Mouse (Mus musculus): ENCODE measurements around the gene Zfp526.

Gene Zfp526

GRCm38 (mm10) chr7:25221102-25221883 is at the start of gene Zfp526:
Gene Zfp526 (plus strand): TSS chr7:25221425.
- DNase-seq, result peak; percentile 99

GRCm38 (mm10) chr7:25172669-25173068 is 48.6 kb upstream of the Zfp526 start:
- DNase-seq, result no peak

GRCm38 (mm10) chr7:25174343-25174742 is 46.9 kb upstream of the Zfp526 start:
- no peak for DNase-seq

- no peak for DNase-seq
Observed at GRCm38 (mm10) chr7:25178317-25178716, 42.9 kb upstream of the Zfp526 start.

GRCm38 (mm10) chr7:25178787-25179605 is 42.2 kb upstream of the Zfp526 start:
- DNase-seq, result no peak

GRCm38 (mm10) chr7:25179606-25180161 is 41.5 kb upstream of the Zfp526 start, which contains the start of gene Pou2f2:
Gene Pou2f2 (minus strand): TSS chr7:25179726.
- DNase-seq, result peak; percentile 58 to 61

GRCm38 (mm10) chr7:25180512-25180911 is 40.7 kb upstream of the Zfp526 start:
- no peak for DNase-seq

GRCm38 (mm10) chr7:25181331-25181790 is 39.9 kb upstream of the Zfp526 start:
- peak; percentile 37 to 39 for DNase-seq

GRCm38 (mm10) chr7:25181814-25182213 is 39.4 kb upstream of the Zfp526 start:
- no peak for DNase-seq

- no peak for DNase-seq
Observed at GRCm38 (mm10) chr7:25184091-25184490, 37.1 kb upstream of the Zfp526 start.

- peak; percentile 54 to 55 for DNase-seq
Observed at GRCm38 (mm10) chr7:25187662-25188650, 33.3 kb upstream of the Zfp526 start.

GRCm38 (mm10) chr7:25190806-25191205 is 30.4 kb upstream of the Zfp526 start:
- no peak for DNase-seq

GRCm38 (mm10) chr7:25192110-25192509 is 29.1 kb upstream of the Zfp526 start:
- DNase-seq, result no peak

GRCm38 (mm10) chr7:25195148-25195547 is 26.1 kb upstream of the Zfp526 start:
- no peak for DNase-seq

- DNase-seq, result no peak
Observed at GRCm38 (mm10) chr7:25196107-25196506, 25.1 kb upstream of the Zfp526 start.

- no peak for DNase-seq
Observed at GRCm38 (mm10) chr7:25197384-25198018, 23.7 kb upstream of the Zfp526 start.

- no peak for DNase-seq
Observed at GRCm38 (mm10) chr7:25203624-25204023, 17.6 kb upstream of the Zfp526 start.

GRCm38 (mm10) chr7:25205355-25206093 is 15.7 kb upstream of the Zfp526 start:
- peak; percentile 58 to 78 for DNase-seq

GRCm38 (mm10) chr7:25206094-25206830 is 15.0 kb upstream of the Zfp526 start:
- DNase-seq, result peak in 1 of 2 experiments; percentile 18

GRCm38 (mm10) chr7:25209161-25209622 is 12.0 kb upstream of the Zfp526 start:
- no peak for DNase-seq
